Mouse (Mus musculus): ENCODE results near the gene Herpud1.

DNA sequence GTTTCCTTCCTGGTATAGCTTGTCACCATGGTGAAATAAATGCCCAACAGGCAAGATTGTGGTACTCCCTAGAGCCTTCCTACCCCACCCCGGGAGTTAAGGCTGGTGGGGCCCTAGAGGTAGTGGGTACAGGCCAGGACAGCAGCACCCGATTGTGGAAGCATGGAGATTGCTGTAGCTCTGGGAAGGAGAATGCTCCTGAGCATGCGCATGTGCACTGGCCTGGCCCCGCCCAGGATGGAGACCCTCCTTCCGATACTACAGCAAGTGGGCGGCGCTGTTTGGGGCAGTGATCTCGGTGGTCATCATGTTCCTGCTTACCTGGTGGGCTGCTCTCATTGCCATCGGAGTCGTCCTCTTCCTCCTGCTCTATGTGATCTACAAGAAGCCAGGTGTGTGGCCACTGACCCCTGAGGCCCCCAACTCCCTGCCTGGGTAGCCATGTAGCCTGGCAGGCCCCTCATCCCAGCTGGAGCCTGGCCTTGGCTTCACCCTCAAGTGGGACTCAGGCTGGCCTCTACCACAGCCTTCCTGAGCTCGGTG, 42.4 kb upstream of the Herpud1 start:
- TF ChIP-seq CTCF (IDR thresholded peaks at IDR 0.05; ENCODE audit: low read depth, low read length), result no peak
- no peak for TF ChIP-seq POLR2A (IDR thresholded peaks at IDR 0.05; ENCODE audit: extremely low read depth, insufficient read depth, low read length)

Data from liver, adult 2 months (tissue).